Mouse (Mus musculus): ENCODE measurements around the gene Prima1.

The Prima1 gene

DNA sequence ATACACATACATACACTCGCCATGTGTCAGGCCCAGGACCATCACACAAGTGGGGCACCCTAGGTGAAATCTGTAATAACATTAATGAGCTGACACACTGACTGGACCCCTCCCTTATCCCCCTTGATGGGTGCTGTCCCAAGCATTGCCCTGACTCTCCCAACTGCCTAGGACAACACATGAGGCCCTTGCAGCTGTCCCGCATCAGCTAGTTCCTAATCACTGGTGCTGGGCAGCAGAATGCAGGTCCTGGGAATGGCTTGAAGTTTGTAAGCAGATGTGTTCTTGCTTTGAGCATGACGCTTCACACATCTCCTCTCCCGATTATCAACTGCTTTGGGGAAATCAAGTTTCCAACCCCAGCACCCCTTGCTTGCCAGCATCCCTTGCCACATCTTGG is 15.8 kb downstream of the Prima1 start:
- DNase-seq (ENCODE audit: low read depth): no peak

DNA sequence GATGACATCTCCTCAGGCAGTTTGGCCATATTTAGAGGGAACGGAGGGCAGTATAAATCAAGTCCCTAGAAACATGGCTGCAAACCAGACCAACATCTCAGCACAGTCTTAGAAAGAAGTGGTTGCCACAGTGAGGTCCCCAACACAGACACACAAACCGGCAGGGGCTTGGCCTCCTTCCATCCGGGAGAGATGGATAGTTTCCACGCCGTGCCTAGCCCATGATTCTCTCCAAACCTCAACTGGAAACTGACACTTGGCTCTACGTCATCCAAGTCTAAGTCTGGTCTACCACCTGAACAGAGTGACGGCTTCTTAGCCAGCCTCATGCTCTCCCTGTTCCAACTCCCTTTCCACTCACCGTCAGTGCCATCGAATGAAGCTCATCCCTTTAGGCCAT is 18.3 kb downstream of the Prima1 start:
- DNase-seq (ENCODE audit: low read depth): no peak

DNA sequence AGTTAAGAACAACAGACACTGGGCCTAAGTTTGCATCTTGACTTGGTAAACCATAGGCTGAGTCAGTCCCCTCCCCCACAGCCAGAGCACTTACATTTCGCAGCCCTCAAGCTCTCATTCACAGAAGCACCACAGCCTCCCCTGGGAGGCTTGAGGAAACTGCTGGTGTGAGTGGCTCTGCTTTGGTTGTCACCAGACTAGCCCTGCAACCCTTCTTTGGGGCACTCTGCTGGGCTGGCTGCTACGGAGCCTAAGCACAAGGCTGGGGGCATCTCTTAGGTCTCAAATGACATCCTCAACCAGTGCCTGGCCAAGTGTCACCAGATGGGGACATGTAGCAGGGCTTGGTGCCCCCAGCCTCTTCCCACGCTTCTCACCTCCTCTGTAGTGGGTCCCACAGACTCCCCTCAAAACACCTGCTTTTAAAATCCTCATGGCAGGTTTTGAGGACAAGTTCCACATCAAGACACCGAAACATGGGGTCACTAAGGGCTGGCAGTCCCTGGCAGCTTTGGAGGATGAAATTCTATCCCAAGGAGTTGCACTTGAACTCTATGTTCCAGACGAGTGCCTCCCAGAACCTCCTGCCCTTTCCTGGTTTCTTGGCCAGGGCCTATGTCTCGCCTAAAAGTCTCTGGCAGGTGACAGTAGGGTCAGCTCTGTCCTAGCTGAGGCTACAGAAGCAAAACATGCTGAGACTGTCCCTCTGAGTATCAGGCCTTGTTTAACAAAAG is 25.9 kb downstream of the Prima1 start:
- DNase-seq (ENCODE audit: low read depth): no peak

DNA sequence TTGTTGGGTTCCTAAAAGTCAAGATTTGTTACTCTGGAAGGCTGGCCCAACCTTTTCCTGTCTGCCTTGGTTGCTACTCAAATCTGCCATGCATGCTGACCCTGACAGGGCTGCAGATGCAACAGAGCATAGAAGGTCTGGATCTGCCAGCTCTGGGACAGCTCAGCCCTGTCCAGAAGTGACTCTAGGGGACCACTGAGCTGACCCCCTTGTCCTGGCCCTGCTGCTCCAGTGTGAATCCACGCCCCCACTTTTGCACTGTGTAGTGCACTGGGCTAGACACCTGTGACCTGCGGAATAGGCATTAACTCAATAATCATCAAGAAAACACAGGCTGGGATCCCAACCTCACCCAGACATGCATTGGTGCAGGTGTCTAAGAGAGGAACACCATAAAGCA is 27.2 kb downstream of the Prima1 start:
- DNase-seq (ENCODE audit: low read depth): no peak

DNA sequence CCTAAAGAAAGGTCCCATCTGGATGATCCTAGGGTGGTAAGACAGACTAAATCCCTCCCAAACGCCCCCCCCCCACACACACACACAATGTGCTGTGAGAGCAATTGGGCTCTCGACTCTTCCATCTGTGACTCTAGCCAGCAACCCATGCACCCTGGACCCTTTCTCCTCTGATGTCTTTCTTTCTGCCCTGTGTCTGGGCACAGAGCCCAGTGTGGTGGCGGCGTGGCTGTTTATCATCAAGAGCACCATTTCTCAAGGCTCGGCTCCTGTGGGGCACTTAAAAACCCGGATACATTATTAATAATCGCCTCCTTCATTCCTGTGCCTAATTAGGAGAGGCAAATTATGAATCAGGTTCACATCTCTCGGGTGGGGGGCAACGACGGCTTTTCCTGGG is 27.7 kb downstream of the Prima1 start:
- DNase-seq (ENCODE audit: low read depth): no peak

DNA sequence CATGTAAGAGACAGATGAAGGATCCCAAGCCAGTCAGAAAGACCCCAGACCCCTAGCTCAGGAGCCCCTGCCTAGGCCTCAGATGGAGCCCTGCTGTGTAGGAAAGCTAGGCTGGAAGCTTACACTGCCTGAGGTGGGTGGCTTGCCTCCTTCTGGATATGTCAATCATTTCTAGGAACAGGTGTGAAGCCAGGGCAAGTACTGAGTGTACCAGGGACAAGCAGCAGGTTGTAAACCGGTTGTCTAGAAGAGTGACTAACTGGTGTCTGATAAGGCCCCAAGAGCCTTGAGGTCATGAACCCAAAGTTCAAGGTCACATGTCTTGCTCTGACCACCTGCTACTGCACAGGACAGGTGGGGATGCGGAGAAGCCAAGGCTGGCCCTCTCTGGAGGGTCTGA is 28.4 kb downstream of the Prima1 start:
- DNase-seq (ENCODE audit: low read depth): no peak

DNA sequence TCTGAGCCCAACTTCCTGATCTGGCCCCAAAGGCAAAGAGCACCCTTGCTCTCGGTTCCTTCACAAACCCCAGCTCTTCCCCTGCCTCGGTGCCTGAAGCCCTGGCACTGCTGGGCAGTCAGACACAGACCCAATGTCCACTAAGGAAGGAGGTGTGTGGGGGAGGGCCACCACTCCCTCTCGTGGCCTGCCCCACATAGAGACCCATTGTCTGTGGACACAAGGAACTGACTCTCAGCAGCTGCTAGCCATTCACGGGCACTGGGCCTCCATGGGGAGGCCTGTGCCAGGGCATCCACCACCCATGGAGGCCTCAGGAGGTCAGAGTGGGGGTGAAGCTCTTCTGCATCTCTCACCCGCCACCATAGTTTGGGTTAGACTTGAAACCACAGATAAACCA is 30.9 kb downstream of the Prima1 start:
- no peak for DNase-seq (ENCODE audit: low read depth)

DNA sequence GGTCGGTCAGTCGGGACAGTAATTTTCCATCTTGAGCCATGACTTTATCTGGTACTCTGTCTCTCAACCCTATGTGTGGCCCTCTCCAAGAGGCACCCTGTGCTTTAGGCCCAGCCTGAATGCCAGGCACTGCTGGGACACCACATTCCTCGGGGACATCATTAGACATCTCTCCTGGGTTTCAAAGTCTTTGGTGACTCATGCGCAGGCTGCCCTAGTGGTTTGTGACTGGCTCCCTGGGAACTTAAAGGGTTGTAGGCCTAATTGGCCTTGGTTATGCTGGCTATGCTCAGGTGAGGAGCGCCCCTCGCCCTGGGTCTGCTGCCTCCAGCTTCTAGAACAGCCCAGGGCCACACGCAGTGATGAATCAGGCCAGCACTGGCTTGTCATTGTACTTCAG is 32.4 kb downstream of the Prima1 start:
- no peak for DNase-seq (ENCODE audit: low read depth)

DNA sequence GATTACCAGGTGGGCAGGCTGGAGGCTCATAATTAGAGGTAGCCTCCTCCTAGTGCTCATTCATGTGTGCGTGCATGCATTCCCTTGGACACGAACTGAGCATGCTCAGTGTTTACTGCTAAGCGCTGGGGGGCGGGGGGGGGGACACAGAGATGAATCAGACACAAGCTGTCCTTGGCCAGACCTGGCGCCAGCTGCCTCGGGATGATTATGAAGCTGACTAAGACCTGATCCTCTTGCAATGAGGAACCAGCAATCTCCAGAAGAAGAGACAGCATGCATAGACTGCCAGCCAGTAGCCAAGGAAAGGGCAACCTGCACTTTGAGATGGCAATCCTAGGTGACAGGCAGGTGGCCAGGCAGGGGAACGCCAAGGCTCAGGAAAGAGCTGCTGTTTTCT is 36.4 kb downstream of the Prima1 start:
- no peak for DNase-seq (ENCODE audit: low read depth)

DNA sequence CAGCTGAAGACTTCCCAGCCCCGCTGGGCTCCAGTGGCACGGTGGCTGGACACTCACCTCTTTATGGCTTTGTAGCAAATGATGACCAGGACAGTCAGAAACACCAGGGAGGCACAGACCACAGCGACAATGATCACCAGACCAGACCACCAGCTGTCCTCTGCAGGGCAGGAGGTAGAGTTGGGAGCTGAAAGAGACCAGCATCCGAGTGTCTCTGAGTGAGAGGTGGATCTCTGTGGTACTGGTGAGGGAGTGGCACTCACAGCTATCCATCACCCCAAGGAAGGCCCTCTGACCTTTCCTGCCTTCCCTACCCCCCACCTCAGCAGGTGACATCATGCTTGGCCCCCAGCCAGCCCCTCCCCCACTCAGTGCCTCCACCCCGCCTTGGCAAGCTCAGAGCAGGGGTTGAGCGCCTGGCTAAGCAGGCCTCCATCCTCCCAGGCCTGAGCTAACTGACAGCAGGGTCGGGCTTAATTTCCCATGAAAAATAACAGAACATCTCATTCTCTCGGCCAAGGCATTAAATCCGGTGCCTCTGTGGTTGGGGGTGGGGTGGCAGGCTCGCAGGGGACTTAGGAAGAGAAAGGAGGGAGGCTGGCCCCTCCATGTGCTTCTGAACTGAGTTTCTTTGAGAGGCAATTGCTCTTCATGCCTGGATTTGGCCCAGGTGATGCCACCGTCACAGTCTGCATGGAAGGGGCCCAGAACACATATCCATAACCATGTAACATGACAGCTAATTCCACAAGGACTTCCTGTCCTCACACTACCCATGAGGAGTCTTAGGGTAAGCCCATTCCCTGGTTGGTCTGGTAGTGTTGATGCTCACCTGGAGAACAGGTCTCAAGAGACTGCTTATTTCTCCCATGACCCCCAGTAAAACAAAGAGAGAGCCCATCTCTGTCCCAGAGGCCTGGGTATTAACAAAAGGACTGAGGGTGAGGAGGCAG is 39.1 kb downstream of the Prima1 start:
- no peak for DNase-seq (ENCODE audit: low read depth)

DNA sequence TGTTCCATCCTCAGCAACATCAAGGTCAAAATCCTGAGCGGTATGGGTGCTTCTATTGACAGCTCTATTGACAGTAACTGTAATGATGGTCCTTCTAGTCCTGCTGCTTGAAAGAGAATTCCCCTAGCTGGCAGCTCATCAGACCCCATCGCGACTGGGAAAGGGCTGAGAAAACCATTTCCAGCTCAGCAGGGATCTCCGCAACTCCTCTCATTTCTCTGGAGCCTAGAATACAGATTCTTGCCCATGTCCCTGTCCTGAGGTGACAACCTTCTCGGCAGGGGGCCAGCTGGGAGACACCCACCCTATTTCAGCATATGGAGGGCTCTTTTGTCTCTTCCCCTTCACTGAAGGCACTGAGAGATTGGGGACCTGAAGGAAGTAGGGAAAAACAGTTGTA is 49.0 kb downstream of the Prima1 start:
- no peak for DNase-seq (ENCODE audit: low read depth)

DNA sequence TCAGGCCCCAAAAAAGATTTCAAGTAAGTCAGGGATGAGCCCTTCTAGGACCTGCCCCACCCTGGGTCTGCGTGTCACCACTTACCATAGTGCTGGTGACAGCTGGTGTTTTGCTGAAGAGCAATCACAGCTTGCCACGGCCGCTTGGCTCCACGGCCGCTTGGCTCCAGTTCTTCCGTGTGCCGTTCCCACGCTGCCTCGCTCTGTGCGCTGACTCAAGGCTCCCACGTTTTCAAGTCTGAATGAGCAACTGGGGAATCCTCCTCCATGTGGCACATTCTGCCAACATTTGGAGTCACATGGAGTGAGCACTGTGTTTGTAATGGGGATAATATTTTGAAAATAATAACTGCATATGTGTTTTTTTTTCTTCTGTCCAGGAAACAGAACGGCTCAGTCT is 52.2 kb downstream of the Prima1 start:
- no peak for DNase-seq (ENCODE audit: low read depth)

DNA sequence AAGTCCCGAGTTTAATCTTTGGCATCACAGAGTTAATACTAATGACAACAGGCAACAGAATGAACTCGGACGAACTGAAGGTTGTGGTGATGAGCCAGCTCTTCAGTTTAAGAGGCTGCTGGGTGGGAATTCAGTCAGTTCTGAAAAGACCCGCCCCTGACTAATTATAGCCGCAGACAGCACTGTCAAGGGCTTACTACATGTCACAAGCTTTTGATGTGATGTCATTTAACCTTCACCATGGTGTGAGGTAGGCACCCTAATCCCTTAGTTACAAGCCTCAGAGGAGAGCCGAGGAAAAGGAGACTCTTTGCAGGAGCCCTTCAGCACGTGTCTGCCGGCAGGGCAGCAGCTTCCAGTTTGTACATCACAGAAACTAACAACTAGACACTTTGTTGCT is 53.7 kb downstream of the Prima1 start:
- no peak for DNase-seq (ENCODE audit: low read depth)

DNA sequence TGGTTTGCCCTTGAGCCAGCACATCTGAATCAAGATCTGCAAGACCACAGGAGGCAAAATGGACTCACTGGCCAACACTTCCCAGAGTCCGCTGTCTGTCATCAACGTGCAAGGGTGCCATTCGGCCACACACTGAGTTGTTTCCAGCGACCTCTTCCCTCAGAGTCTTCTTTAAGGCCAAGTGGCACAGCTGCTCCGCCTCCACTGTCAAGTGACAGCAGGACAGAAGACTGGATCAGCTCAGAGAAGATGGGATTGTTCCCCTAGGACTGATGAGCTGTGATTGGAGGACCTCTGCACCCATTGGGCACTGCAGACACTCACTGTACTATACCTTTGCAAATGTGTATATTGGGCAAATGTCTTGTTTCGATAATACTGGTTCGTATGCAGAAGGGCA is 54.9 kb downstream of the Prima1 start:
- no peak for DNase-seq (ENCODE audit: low read depth)

DNA sequence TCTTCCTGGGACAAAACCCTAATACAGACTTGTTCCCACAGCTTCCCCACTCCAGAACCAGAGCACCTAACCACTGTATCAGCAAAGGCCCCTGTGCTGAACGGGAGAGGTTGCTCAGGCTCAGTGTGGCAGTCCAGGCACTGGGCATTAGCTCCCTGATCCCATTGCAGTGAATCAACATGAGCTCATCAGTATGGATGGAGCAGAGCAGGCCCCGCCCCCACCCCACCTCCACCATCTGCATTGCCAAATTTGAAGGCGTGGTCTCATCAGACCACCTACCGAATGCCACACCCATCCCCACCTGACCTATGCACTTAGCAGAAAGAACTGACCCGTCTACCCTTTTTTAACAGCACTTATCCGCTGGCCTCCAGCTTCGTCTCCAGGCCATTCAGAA is 58.9 kb downstream of the Prima1 start:
- no peak for DNase-seq (ENCODE audit: low read depth)

DNA sequence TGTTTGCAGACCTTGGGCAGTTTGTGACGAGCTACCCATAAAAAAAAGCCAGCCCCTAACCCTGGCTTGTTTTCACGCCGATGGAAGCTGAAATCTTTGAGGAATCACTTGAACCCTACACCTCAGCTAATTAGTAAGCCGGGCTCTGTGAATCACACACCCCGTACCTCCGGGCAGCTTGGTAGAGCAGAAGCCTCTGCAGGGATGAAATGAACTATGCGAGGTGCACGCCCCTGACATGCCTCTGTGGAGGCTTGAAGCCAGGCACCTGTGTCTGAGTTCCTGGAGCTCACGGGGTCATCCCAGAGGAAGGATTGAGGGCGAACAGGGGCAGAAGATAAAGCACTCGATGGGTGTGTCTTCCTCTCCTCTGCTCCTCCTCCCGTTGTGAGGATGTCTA is 73.1 kb downstream of the Prima1 start:
- DNase-seq (ENCODE audit: low read depth): no peak

DNA sequence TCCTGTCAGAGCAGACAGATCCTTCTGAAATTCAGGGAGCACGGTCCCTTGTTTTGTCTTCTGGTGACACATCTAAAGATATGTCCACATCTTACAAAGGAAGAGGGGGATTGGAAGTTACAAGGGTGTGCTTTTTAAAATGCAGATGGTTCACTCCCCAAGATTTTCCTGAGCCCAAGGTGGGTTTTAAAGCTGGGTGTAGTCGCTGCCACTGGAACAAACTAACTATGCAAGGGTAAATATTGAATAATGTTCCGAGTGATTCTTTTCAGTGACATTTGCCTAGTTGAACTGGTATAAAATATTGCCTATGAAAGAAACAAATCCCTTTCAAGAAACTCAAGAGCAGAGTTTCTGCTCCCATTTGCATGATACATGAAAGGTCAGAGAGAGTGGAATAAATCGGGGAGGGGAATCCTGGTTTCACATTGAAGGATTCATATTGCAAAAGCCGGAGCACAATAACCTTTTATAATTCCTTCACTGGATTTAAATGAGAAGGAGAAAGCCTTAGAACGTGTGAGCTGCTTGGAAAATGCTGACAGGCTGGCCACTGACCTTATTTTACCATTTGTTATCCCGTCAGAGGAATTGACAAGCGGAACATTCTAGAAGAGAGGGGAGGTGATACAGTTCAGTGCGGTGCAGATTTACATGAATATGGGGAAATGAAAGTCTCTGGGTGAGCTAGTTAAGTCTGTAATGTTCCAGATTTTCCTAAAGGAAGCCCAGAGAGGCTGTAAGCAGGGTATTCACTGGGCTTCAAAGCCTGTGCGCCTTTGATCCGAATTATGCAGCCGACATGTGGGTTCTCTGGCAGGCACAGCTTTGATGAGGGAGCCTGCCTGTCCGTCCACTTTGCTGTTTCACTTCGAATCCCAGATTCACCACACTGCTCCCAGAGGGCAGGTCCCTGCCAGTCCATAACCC is 77.6 kb downstream of the Prima1 start:
- DNase-seq (ENCODE audit: low read depth): no peak

DNA sequence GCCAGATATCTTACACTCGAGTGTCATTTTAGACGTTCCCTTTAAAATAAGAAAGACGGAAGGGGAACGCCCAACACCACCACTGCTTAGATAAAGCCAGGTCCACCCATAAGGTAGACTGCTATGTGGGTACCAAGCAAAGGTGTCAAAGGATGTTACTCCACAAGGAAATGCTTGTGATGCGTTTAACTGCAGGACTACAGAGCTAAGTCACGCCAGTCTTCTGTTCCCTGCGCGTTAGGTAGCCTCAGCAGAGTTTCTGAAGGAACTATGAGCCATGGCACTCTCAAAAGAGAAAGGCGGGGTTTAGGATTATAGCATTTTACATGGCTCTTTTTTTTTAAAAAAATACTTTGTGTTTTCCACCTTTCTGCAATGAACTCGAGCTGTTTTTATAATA is 78.4 kb downstream of the Prima1 start:
- DNase-seq (ENCODE audit: low read depth): no peak

DNA sequence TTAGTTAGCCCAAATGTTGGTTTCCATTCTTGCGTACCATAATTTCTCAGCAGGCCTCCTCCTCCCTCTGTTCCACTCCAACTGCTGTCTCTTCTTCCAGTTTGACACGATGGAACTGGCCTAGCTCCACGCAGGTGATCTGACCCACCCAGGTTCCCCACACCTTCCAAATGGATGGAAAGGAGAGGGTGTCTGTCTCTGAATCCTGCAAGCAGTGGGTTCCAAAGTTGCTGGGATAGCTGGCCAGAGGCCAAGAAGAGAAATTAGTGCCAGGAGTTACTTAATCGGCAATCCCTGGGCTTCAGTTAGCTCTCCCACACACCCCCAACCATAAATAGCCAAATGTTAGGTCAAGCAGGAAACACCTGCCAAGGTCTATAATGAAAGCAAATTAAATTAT is 81.2 kb downstream of the Prima1 start:
- no peak for DNase-seq (ENCODE audit: low read depth)

DNA sequence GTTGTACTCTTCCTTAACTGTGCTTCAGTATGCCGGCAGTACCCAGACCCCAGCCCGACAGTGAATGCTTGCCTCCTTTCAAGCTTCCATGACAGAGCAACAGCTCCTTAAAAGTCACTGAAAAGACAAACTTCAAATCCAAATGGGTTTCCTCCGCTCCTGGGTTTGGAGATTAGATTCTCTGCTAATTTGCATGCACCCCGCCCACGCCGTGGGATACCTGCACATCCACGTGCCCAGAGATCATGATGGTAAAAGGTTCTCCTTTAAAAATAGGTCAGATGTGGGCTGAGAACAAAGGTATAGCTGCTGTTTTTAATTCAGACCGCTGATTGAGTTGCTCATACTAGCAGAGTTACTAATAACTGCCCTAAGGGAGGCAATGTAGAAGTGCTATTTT is 82.9 kb downstream of the Prima1 start:
- no peak for DNase-seq (ENCODE audit: low read depth)

DNA sequence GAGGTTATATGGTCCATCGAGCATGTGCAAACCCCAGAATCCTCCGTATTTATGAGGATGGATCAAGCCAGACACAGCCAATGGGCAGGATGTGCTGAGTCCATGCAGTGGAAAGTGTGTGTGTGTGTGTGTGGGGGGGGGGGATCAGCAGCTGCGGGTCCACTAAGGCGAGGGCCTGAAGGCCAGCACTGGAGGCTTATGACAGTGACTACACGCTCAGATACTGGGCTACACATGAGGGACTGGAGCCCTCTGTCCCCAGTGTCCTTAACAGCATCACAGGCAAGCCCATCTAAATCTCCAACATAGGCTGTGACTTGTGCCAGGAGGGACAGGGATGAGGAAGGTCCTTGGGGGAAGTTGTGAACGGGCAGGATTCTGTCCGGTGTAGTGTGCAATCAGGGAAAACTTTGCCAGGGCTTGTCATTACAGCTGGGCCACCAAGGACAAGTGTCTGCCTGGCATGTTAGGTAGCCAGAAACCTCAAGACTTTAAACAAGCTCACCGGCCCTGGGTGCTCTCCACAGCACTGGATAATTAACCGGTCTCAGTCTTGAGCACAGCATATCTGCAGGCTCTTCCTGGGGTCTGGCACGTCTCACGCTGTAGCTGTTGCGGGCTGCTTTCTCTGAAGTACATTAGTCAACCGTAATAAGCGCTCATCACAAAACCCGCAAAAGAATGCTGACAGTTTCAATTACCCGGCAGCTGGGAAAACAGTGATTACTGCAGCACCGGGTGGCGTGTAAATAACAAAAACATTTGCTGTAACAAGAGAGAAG is 84.6 kb downstream of the Prima1 start:
- DNase-seq (ENCODE audit: low read depth): no peak

DNA sequence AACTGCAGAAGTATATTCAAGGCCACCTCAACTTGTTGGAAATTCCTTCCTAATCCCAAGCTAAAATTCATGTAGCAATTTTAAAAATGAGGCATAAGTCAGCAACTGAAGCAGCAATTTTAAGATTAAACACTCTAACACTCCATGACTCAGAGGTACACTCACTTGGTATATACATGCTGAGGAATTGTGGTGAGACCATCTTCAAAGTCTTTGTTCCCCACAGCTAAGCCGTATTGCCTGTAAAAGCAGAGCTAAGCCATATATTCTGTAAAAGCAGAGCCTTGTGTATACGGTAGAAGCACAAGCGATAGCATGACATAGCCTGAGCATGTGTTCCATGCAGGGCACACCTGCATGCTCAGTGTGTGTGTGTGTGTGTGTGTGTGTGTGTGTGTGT is 86.5 kb downstream of the Prima1 start:
- DNase-seq (ENCODE audit: low read depth): no peak
